Comparison of ENCODE assay signal across 20 mouse cellular contexts in the genomic region with DNA sequence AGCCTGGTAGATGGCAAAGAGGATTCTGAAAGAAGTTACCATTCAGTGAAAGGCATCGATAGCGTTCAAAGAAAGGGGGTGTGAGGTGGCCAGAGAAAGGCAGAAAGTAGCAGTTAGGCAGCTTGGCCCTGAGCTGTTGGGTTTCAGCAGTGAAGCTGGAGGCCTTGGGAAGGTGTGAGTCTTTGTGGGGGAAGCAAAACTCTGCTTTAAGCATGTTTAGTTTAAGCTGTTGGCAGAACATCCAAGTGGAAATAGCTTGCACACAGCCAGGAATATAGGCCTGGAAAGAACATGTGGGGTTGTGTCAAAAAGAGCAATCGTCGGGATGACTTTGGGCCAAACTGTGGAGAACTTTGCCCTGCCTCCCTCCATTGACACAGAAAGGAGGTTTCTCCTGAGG. TPM values are rescaled to one million over a fixed set of nuclear protein-coding genes. Genes with fewer than 3 reads are reported as not detected.
"Had no signal": no experiment of that assay in that cellular context is flagged by ENCODE, and none has a peak within 500 bp of the region (broad histone marks: within the 10 kb centered on the region; RNA-seq: fewer than 3 reads in every experiment).

No protein-coding gene starts in this region.

- ATAC-seq: liver, embryonic 12.5 days; liver, postnatal 0 days; lung, postnatal 0 days; midbrain, embryonic 13.5 days; midbrain, embryonic 15.5 days; midbrain, embryonic 16.5 days had no signal

- DNase-seq: left cerebral cortex, postnatal 4 days; liver; liver, embryonic 13.5 days; liver, postnatal 0 days; lung, adult 18-20 months; lung, adult 2 months; lung, embryonic 14.5 days; lung, postnatal 10 days; lung, postnatal 36 days; lung, postnatal 4 days; midbrain, embryonic 14.5 days had no signal

RNA-seq across cellular contexts. Expression of a gene that starts 7.8 kb away (rescaled TPM):
- total RNA-seq: liver, adult 2 months; megakaryocyte progenitor cell, adult 5-6 weeks; megakaryocyte-erythroid progenitor cell, adult 5-6 weeks; monocyte, adult 5-6 weeks had no signal
